Mouse (Mus musculus): ENCODE measurements around the gene Laptm5. TPM values are rescaled to one million over a fixed set of nuclear protein-coding genes. Genes with fewer than 3 reads are reported as not detected.

Laptm5 gene
- 1 to 10 TPM; 2.2 to 4.3 (median 2.6) TPM for total RNA-seq (2022)

- no peak for DNase-seq (ENCODE audit: low spot score in 2 of 2)
Measured at GRCm38 (mm10) chr4:130913077-130913476, at the start of gene Laptm5. Gene Laptm5, plus strand, starts transcription at chr4:130913125.

- DNase-seq (ENCODE audit: low spot score in 2 of 2): no peak
Measured at GRCm38 (mm10) chr4:130865460-130865859, 47.5 kb upstream of the Laptm5 start.

DNA sequence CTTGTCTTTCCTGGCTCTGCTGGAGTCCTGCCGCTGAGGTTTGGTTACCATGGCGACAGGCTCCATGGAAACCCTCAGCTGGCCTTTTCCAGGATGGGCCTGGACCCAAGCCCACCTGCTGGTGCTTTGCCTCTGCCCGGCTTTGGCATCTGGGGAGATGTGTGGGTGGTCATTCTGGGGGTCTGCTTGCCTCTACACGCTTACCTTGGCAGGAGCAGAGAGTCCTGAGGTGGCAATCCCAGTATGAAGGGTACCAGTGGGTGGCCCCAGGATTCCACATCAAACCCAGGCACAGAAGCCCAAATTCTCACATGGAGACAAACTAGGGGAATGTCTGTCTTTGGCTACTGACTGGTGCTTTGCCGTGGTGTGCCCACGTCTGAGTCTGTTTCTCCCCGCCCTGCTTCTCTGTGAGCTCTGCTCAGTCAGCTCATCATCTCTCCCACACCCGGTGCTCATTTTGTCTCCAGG is 47.0 kb upstream of the Laptm5 start:
- DNase-seq (ENCODE audit: low spot score in 2 of 2): no peak

GRCm38 (mm10) chr4:130867940-130868339 is 45.0 kb upstream of the Laptm5 start:
- DNase-seq (ENCODE audit: low spot score in 2 of 2): no peak

DNA sequence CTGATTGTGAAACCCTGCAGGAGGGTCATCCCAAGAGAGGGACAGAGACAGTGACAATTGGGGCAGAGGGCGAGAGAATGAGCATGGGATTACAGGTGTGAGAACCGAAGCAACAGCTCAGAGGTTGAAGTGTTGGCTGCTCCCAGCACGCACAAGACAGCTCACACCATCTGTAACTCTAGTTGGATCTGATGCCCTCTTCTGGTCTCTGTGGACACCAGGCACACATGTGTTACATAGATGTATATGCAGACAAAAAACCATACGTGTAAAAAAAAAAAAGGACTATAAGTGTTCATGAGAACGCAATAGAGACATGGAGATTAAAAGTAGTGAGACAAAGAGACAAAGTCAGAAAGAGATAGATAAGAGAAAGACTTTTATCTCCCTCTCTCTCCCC is 44.1 kb upstream of the Laptm5 start:
- no peak for DNase-seq (ENCODE audit: low spot score in 2 of 2)

DNA sequence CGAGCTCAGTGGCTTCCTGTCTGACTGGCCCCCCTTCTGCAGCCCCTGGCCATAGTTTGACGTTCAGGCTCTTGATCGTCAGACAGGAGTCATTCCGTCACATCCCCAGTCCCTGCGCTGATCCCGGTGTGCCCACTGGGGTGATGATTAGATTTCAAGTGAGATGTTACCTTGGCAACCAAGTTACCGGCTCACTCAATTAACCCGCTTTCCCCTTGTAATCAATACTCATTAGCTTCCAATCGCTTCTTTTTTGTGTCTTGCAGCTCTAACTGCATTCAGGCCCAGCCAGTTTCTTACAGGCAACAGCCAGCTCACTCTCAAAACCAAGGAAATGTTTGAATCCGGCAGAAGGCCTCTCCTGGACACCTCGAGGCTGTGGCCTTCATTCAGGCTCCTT is 40.5 kb upstream of the Laptm5 start:
- no peak for DNase-seq (ENCODE audit: low spot score in 2 of 2)

DNA sequence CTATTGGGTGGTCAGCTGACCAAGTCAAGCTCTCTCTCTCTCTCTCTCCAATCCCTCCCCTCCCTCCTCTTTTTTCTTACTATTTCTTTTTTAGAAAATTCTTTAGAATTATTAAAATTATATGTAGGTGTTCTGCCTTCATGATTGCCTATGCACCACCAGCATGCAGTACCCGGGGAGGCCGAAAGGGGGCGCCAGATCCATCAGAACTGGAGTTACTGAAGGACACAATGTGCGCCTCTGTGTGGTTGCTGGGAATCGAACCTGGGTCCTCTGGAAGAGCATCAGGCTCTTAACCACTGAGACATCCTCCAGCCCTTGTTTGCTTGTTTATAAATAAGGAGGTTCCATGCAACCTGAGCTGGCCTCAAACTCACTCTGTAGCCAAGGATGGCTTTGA is 39.5 kb upstream of the Laptm5 start:
- no peak for DNase-seq (ENCODE audit: low spot score in 2 of 2)

DNA sequence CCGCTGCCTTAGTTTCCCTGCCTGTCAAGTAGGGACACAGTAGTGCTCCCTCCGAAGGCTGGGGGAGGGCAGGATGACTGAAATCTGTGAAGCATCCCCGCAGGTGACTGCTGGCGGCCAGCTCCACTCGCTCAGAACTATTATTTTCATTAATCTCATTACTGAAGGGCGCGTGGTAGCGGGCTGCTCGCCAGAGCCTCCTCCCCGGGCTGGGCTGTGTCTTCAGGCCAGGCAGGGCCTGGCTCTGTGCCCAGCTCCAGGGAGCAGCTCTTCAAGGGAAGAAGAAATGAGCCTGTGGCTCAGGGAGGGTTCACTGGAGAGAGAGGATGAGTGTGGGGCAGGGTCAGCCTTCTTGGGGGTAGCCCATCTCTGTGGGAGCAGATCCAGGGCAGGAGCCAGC is 38.3 kb upstream of the Laptm5 start:
- peak; percentile 26 to 50 for DNase-seq (ENCODE audit: low spot score in 2 of 2)

GRCm38 (mm10) chr4:130876016-130876726 is 36.8 kb upstream of the Laptm5 start:
- DNase-seq (ENCODE audit: low spot score in 2 of 2): no peak

- DNase-seq (ENCODE audit: low spot score in 2 of 2): peak; percentile 74 to 76
Measured at GRCm38 (mm10) chr4:130878273-130879047, 34.5 kb upstream of the Laptm5 start.

DNA sequence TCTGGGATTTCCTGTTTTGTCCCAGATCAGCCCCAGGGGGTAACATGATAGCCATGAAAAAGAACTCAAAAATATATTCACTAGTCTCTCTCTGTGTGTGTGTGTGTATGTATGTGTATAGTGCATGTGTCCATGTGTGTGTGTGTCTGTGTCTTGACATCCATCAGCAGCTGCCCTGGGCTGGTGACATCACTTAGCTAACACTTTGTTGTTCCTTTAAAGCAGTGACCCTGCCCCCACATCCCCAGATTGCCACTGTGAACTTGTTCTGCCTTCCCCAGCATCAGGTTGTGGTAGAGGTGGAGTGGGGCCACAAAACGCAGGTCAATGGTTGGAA is 33.9 kb upstream of the Laptm5 start:
- no peak for DNase-seq (ENCODE audit: low spot score in 2 of 2)

GRCm38 (mm10) chr4:130881336-130881735 is 31.6 kb upstream of the Laptm5 start:
- DNase-seq (ENCODE audit: low spot score in 2 of 2): no peak

- no peak for DNase-seq (ENCODE audit: low spot score in 2 of 2)
Measured at GRCm38 (mm10) chr4:130882762-130883161, 30.2 kb upstream of the Laptm5 start.

DNA sequence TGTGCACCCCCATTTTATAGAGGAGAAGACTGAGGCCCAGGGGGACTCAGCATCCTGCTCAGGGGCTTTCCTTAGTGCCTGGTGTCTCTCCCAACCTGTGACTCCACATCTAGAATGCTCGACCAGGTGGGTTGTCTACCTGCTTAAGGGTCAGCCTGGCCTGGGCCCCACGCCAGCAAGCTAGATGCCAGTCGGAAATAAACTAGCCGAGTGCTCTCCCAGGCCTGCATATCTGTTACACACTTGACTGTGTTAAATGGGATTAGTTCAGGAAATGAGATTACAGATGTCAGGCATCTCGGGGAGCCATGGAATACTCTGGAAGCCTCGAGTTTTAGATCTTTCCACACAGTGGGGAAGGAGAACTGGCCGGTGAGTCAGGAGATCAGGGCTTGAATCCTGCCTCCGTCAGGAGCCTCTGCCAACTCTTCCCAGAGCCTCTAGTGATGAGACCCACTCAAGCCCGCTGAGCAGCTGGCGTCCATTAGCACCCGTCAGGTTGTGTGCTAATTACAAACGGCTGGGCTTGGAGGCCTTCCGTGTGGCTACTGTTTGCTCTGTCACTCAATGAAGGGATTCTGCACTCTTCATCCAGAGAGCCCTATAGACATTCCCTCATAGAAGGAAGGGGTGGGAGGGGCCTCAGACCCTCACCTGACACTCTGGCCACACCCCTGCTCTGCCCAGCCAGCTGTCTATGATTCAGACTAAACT is 28.9 kb upstream of the Laptm5 start:
- no peak for DNase-seq (ENCODE audit: low spot score in 2 of 2)

GRCm38 (mm10) chr4:130887148-130887745 is 25.7 kb upstream of the Laptm5 start:
- no peak for DNase-seq (ENCODE audit: low spot score in 2 of 2)

DNA sequence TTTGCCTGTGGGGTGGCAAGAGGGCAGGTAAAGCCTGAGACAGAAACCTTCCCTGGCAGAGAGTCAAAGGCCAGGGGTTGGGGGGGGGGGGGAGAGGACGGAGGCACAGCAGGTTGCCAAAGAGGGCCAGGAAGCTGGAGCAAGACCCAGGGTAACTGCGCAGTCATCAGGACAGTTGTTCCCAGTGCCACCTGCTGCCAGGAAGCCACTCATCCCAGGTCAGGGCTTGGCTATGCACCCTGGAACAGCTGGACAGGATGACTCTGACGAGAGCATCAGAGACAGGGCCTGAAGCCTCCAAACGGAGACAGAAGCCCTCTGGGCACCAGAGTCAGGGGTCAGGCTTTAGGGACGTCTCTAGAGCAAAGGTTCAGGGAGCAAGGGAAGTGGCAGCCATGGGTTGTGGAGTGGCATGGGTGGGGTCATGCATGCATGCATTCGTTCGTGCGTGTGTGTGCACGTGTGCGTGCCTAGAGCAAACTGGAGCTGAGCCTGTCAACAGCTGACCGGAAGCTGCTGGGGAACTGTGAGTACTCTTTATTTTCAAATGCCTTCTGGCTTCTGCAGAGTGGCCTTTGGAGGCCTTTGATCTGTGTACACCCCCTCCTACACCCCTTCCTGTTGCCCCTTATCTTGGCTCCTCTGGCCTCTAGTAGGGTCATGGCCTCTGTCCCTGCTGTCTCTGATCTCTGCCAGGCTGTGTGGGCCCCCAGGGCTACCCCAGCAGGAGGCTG is 23.0 kb upstream of the Laptm5 start:
- DNase-seq (ENCODE audit: low spot score in 2 of 2): no peak

DNA sequence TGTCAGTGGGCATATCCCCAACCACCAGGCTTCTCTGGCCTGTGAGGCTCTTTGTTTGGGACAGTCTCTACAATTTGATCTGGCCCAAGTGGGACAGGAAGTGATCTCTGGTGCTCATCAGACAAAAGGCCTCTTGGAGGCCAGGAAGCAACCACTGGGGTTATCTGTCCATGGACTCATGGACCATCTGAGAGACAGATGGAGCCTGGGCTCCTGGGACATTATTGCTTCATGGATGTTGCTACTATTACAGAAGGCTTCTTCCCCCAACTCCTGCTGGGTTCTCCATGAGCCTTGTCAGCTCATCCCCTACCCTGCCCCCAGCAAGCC is 22.4 kb upstream of the Laptm5 start:
- DNase-seq (ENCODE audit: low spot score in 2 of 2): no peak

- peak; percentile 43 to 55 for DNase-seq (ENCODE audit: low spot score in 2 of 2)
Measured at GRCm38 (mm10) chr4:130892001-130892587, 20.8 kb upstream of the Laptm5 start.

DNA sequence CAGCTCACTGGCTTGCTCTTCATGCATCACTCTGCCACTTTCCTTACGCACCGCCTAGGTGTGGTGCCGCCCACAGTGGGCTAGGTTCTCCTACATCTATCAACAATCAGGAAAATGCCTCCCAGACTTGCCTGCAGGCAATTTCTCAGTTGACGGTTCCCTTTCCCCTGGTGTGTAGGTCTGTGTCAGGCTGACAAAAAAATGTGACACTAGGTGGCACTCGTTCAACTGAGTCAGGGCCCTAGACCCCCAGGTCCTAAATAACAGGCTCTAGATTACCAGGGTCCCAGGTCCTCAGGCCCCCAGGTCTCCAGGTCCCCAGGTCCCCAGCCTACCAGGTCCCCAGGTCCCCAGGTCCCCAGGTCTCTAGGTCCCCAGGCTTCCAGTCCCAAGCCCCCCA is 19.2 kb upstream of the Laptm5 start:
- no peak for DNase-seq (ENCODE audit: low spot score in 2 of 2)

DNA sequence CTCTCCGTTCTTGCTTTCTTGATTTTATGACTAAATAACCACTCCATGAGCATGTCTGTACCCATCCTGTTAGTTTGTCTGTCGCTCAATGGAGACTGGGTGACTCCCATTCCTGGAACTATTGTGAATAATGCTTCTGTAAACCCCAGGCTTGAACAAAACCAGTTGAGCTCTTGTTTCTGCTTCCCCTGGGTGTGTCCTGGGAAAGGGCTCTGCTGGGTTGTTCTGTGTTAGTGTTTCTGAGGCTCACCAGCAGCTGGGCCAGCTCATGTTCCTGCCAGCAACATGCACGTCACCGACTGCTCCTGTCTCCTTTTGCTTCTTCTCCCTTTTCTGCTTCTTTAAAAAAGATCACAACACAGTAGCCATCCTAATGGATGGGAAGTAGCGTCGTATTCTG is 17.2 kb upstream of the Laptm5 start:
- DNase-seq (ENCODE audit: low spot score in 2 of 2): no peak

DNA sequence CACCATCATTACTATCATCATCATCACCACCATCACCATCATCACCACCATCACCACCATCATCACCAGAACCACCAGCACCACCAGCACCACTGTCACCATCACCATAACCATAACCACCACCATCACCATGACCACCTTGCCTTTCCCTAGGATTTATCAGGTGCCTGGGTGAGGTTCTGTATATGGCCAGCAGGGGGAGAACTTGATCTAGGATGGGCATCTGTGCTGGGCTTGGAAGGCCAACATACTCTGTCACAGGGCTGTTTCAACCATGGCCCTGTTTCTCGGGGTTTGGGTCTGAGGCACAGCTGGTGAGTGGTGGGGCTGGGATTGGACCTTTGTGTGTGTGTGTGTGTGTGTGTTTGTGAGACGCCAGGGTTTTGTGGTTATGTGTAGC is 16.6 kb upstream of the Laptm5 start:
- DNase-seq (ENCODE audit: low spot score in 2 of 2): no peak

Measured in gastrocnemius, adult 8-10 months (tissue).